Mouse (Mus musculus): Measurements from ENCODE around the gene Dhrs4.

DNA sequence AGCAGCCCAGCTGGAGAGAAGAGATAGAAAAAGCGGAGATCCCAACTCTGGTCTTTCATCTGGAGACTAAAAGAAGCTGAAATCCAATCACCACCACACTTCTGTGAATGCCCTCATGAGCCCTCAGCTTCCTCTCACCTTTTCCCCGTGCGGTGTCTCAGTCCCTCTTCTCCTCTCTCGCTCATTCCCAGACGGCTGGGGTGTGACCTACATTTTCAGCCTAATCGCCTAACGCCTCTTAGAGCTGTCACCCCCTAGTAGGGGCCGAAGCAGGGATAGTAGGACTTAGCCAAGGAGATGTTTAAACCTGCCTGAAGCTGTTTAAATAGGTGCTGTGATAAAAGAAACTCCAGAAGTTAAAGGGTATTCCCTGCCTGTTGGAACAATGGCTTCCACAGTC, 46.2 kb downstream of the Dhrs4 start, which contains the start of gene Nrl:
- no peak for TF ChIP-seq POLR2A (IDR thresholded peaks at IDR 0.05; ENCODE audit: control insufficient read depth in 1 of 2, insufficient read depth in 1 of 2, low read depth in 1 of 2, low read length in 2 of 2, poor library complexity in 1 of 2)
- TF ChIP-seq MYB (IDR thresholded peaks at IDR 0.05; ENCODE audit: low read depth, low read length): no peak
- TF ChIP-seq ZC3H11A (IDR thresholded peaks at IDR 0.05; ENCODE audit: low read depth, low read length): no peak
- no peak for TF ChIP-seq MAX (IDR thresholded peaks at IDR 0.05; ENCODE audit: low read length)
- no peak for TF ChIP-seq TCF12 (IDR thresholded peaks at IDR 0.05; ENCODE audit: low read depth, low read length)
- TF ChIP-seq CTCF (IDR thresholded peaks at IDR 0.05 in 2 of 3, conservative IDR thresholded peaks at IDR 0.05 in 1 of 3; ENCODE audit: control insufficient read depth in 1 of 3, insufficient read depth in 1 of 3, low read depth in 2 of 3, low read length in 3 of 3, poor library complexity in 1 of 3, severe bottlenecking in 1 of 3): no peak
- no peak for TF ChIP-seq MYC (IDR thresholded peaks at IDR 0.05; ENCODE audit: low read depth, low read length)
- no peak for TF ChIP-seq EP300 (IDR thresholded peaks at IDR 0.05; ENCODE audit: low read depth in 1 of 2, low read length in 2 of 2)
- TF ChIP-seq SIN3A (IDR thresholded peaks at IDR 0.05; ENCODE audit: low read length): no peak
- TF ChIP-seq MEF2A (IDR thresholded peaks at IDR 0.05; ENCODE audit: extremely low read depth, insufficient replicate concordance, low read depth, low read length, poor library complexity, severe bottlenecking): no peak
- TF ChIP-seq NELFE (IDR thresholded peaks at IDR 0.05; ENCODE audit: low read depth, low read length): no peak

Data from MEL (cell line).